Mouse (Mus musculus): ENCODE measurements around the gene Fbxl18. TPM values are rescaled to one million over a fixed set of nuclear protein-coding genes. Genes with fewer than 3 reads are reported as not detected.
A peak's percentile ranks its signal among the peaks of the same experiment; 100 is the strongest.

The Fbxl18 gene
- total RNA-seq, 2 experiments from 2014 or later = 1.7 to 2.7 TPM

- no peak for ATAC-seq (ENCODE audit: poor library complexity, severe bottlenecking)
Observed at GRCm38 (mm10) chr5:142836891-142837290, 58.3 kb downstream of the Fbxl18 start.

- ATAC-seq (ENCODE audit: poor library complexity, severe bottlenecking) = peak; percentile 45
Observed at GRCm38 (mm10) chr5:142833646-142834438, 61.4 kb downstream of the Fbxl18 start.

- ATAC-seq (ENCODE audit: poor library complexity, severe bottlenecking) = no peak
Observed at GRCm38 (mm10) chr5:142826131-142826530, 69.1 kb downstream of the Fbxl18 start.

- ATAC-seq (ENCODE audit: poor library complexity, severe bottlenecking) = no peak
Observed at GRCm38 (mm10) chr5:142825665-142826064, 69.6 kb downstream of the Fbxl18 start.

- ATAC-seq (ENCODE audit: poor library complexity, severe bottlenecking) = no peak
Observed at GRCm38 (mm10) chr5:142824091-142824490, 71.1 kb downstream of the Fbxl18 start.

- peak; percentile 34 for ATAC-seq (ENCODE audit: poor library complexity, severe bottlenecking)
Observed at GRCm38 (mm10) chr5:142823096-142824062, 71.8 kb downstream of the Fbxl18 start.

GRCm38 (mm10) chr5:142822286-142823095 is 72.7 kb downstream of the Fbxl18 start:
- no peak for ATAC-seq (ENCODE audit: poor library complexity, severe bottlenecking)

- no peak for ATAC-seq (ENCODE audit: poor library complexity, severe bottlenecking)
Observed at GRCm38 (mm10) chr5:142821974-142822285, 73.3 kb downstream of the Fbxl18 start.

- peak; percentile 42 for ATAC-seq (ENCODE audit: poor library complexity, severe bottlenecking)
Observed at GRCm38 (mm10) chr5:142821266-142821973, 73.8 kb downstream of the Fbxl18 start.

- no peak for ATAC-seq (ENCODE audit: poor library complexity, severe bottlenecking)
Observed at GRCm38 (mm10) chr5:142820276-142821265, 74.7 kb downstream of the Fbxl18 start.

- no peak for ATAC-seq (ENCODE audit: poor library complexity, severe bottlenecking)
Observed at GRCm38 (mm10) chr5:142819385-142820275, 75.6 kb downstream of the Fbxl18 start.

- ATAC-seq (ENCODE audit: poor library complexity, severe bottlenecking) = no peak
Observed at GRCm38 (mm10) chr5:142818435-142819360, 76.5 kb downstream of the Fbxl18 start.

GRCm38 (mm10) chr5:142817524-142818434 is 77.4 kb downstream of the Fbxl18 start, which contains the start of gene Tnrc18:
Tnrc18 (minus strand) TSS chr5:142817662.
- peak; percentile 56 for ATAC-seq (ENCODE audit: poor library complexity, severe bottlenecking)

All from megakaryocyte, adult 5-6 weeks (primary cell).